Mouse (Mus musculus): ENCODE measurements around the gene Defa26.
"Not testable (repeated sequence)": the region's sequence is repeated elsewhere in the genome, so short reads cannot be mapped to it uniquely, and the experiment has no call there.

Gene Defa26

DNA sequence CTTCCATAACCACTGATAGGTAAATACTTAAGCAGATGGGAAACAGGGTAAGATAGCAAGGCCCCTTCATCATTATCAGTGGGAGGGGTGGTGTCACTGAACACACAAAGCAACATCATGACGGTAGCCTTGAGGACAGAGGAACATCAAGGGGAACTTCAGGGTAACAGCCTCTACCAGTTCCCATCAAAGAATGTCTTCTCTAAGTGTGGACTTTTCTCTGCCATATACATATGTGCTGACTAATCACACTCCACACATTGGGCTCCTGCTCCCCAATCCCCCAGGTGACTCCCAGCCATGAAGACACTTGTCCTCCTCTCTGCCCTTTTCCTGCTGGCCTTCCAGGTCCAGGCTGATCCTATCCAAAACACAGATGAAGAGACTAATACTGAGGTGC is at the start of gene Defa26:
Gene Defa26 (plus strand): TSS at position 301 of the 400 bp plus-strand sequence.
- not testable (repeated sequence) for DNase-seq (ENCODE audit: low spot score in 2 of 2)

DNA sequence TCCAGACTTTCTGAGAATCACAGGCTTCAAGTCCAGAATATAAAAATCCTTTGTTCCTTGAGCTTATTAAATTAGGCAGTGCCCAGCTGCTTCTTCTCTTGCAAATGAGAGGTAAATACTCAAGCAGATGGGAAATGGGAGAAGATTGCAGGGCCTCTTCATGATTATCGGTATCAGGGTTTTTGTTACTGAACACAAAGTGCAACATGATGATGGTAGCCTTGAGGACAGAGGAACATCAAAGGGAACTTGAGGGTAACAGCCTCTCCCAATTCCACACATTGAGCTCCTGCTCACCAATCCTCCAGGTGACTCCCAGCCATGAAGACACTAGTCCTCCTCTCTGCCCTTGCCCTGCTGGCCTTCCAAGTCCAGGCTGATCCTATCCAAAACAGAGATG is 35.3 kb upstream of the Defa26 start, which contains the start of gene Defa28:
Gene Defa28 (plus strand): TSS at position 301 of the 400 bp plus-strand sequence.
- not testable (repeated sequence) for DNase-seq (ENCODE audit: low spot score in 2 of 2)

DNA sequence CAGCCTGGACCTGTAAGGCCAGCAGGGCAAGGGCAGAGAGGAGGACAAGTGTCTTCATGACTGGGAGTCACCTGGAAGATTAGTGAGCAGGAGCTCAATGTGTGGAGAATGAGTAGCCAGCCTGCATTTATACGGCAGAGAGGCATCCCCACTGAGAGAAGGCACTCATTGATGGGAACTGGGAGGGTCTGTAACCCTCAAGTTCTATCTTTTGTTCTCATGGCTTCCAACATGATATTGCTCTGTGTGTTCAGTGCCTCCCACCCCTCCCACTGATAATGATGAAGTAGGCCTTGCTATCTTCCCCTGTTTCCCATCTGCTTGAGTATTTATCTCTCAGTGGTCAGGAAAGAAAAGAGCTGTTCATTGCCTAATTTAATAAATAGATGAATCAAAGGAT is 23.6 kb upstream of the Defa26 start, which contains the start of gene Gm7861:
Gene Gm7861 (minus strand): TSS at position 101 of the 400 bp plus-strand sequence.
- DNase-seq (ENCODE audit: low spot score in 2 of 2): not testable (repeated sequence)

DNA sequence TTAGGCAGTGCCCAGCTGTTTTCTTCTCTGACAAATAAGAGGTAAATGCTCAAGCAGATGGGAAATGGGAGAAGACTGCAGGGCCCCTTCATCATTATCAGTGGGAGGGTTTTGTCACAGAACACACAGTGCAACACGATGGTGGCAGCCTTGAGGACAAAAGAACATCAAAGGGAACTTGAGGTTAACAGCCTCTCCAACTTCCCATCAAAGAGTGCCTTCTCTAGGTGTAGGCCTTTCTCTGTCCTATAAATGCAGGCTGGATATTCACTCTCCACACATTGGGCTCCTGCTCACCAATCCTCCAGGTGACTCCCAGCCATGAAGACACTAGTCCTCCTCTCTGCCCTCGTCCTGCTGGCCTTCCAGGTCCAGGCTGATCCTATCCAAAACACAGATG is 37.5 kb downstream of the Defa26 start, which contains the start of gene Defa17:
Gene Defa17 (plus strand): TSS at position 301 of the 400 bp plus-strand sequence.
- DNase-seq (ENCODE audit: low spot score in 2 of 2): not testable (repeated sequence)

DNA sequence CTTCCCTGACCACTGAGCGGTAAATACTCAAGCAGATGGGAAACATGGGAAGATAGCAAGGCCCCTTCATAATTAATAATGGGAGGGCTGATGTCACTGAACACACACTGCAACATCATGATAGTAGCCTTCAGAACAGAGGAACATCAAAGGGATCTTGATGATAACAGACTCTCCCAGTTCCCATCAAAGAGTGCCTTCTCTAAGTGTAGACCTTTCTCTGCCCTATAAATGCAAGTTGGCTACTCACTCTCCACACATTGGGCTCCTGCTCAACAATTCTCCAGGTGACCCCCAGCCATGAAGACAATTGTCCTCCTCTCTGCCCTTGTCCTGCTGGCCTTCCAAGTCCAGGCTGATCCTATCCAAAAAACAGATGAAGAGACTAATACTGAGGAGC is 47.5 kb downstream of the Defa26 start, which contains the start of gene Defa34:
Gene Defa34 (plus strand): TSS at position 301 of the 400 bp plus-strand sequence.
- DNase-seq (ENCODE audit: low spot score in 2 of 2): not testable (repeated sequence)
